Mouse (Mus musculus) megakaryocyte, embryonic 14.5 days (primary cell): Measurements from ENCODE around the gene Strip1. TPM values are rescaled to one million over a fixed set of nuclear protein-coding genes. Genes with fewer than 3 reads are reported as not detected.

Experiments used
- H3K27me3 ChIP-seq: replicated peaks from 2 replicates; pipeline ENCODE3; 2012; ENCODE audit warnings: inconsistent platforms
- H3K36me3 ChIP-seq: replicated peaks from 2 replicates; pipeline ENCODE3; 2012; ENCODE audit warnings: low read length, inconsistent platforms, mixed read lengths
- H3K4me1 ChIP-seq: 2 replicates; pipeline ENCODE4 v1.6.1; 2012; ENCODE audit warnings: inconsistent platforms
- H3K4me3 ChIP-seq: replicated peaks from 2 replicates; pipeline ENCODE3; 2012; ENCODE audit warnings: moderate library complexity, mild to moderate bottlenecking, inconsistent platforms
- H3K9me3 ChIP-seq: 2 replicates; pipeline ENCODE4 v1.6.1; 2012; ENCODE audit warnings: inconsistent platforms
- FLI1 ChIP-seq: IDR thresholded peaks from 2 replicates; pipeline ENCODE4 v1.6.1; 2012; ENCODE audit warnings: low read length, inconsistent platforms, mixed read lengths
- GATA1 ChIP-seq: IDR thresholded peaks from 3 replicates; pipeline ENCODE4 v1.6.1; 2012; ENCODE audit warnings: mixed read lengths, low read length, inconsistent platforms, borderline replicate concordance
- polyA plus RNA-seq: library from polyadenylated mRNA; stranded (reverse); fragments of >175 nt; gene quantifications from 2 replicates; pipeline ENCODE4 v1.2.3, GENCODE M21; 2012; ENCODE audit warnings: low replicate concordance; ENCODE audit not compliant: insufficient read depth

Gene Strip1
- polyA plus RNA-seq, 1 experiment = 13.3 TPM

DNA sequence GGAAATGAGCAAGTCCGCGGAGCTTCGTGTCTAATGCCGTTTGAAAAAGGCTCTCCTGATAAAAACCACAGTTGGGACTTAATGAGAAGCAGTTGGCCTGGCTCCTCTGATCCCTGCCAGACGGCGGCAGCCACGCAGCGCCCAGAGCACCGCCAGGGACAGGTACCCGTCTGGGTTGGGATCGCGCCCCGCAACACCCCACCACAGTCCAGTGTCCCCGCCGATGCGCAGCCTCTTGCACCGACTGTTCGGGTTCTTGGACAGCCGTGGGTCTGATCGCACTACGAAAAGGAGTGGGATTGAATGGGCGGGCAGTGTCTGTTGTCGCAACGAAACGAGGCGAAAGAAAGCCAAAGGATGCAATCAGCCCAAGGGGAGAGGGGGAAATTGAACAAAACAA lies 34.9 kb downstream of the Strip1 start:
- peaks cover 24% of the 10 kb centered on the region for H3K4me1 ChIP-seq
- H3K4me3 ChIP-seq = no peak overlapping the region
- H3K9me3 ChIP-seq = peaks cover 7% of the 10 kb centered on the region; the same call in 1 of the 2 replicates
- TF ChIP-seq FLI1 (no peak), GATA1 (no peak)
- H3K27me3 ChIP-seq = peaks cover 97% of the 10 kb centered on the region
- H3K36me3 ChIP-seq = no peaks in the 10 kb centered on the region

DNA sequence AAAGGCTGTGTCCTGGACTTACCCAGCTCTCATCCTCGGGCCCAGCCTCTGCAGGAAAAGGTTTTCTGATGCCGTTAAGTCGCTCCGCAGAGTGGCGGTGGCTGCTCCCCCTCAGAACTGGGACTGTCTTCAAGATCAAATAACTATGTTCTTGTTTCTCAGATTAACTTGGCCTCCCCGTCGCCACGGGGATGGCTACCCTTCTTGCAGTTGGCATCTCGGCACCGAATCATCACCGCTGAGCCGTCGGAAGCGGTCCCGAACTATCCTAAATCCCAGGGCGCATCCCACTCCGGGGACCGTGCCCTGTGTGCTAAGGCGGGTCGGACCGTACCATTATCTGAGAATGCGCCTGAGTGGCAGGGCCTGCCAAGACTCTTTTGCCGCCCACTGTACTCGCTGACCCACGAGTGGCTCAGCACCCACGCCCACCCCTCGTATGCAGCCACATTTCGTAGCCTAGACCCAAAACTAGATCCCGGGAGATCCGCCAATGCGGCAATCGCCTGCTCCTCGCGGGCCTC lies 35.5 kb downstream of the Strip1 start:
- Histone ChIP-seq H3K4me3 (no peak overlapping the region), H3K27me3 (peaks cover 97% of the 10 kb centered on the region), H3K4me1 (peaks cover 24% of the 10 kb centered on the region), H3K36me3 (no peaks in the 10 kb centered on the region), H3K9me3 (peaks cover 7% of the 10 kb centered on the region; the same call in 1 of the 2 replicates)
- no peak for TF ChIP-seq GATA1
- TF ChIP-seq FLI1 = no peak

DNA sequence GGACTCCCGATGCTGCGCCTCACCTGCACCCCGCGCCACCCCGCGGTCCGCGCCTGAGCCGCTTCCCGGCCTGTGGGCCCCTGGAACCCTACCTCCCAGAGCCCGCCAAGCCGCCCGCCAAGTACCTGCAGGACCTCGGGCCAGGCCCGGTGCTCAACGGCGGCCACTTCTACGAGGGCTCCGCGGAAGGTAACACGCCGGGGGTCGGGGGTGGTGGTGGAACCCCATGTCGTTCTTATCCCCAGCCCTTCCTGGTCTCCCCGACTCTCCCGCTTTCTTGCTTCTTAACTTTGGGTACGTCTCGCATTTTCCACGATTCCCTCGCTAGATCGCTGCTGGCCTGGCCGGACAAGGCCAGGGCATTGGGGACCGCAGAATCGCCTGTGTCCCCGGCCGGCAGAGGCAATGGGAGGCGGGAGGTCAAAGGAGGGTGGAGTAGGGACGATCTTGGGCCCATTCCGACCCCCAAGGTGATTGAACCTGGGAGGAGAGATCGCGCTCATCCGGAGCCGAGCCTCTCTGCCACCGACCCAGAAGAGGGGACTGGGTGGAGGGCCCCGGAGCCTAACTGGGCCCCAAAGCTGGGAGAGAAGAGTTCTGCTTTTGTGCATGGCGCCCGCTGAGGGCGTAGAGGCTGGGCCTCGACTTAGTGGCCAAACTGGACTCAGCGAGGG lies 36.1 kb downstream of the Strip1 start:
- Histone ChIP-seq H3K36me3 (no peaks in the 10 kb centered on the region), H3K27me3 (peaks cover 95% of the 10 kb centered on the region), H3K9me3 (peaks cover 7% of the 10 kb centered on the region; the same call in 1 of the 2 replicates), H3K4me1 (peaks cover 24% of the 10 kb centered on the region), H3K4me3 (no peak overlapping the region)
- TF ChIP-seq FLI1 = no peak
- TF ChIP-seq GATA1 = no peak

DNA sequence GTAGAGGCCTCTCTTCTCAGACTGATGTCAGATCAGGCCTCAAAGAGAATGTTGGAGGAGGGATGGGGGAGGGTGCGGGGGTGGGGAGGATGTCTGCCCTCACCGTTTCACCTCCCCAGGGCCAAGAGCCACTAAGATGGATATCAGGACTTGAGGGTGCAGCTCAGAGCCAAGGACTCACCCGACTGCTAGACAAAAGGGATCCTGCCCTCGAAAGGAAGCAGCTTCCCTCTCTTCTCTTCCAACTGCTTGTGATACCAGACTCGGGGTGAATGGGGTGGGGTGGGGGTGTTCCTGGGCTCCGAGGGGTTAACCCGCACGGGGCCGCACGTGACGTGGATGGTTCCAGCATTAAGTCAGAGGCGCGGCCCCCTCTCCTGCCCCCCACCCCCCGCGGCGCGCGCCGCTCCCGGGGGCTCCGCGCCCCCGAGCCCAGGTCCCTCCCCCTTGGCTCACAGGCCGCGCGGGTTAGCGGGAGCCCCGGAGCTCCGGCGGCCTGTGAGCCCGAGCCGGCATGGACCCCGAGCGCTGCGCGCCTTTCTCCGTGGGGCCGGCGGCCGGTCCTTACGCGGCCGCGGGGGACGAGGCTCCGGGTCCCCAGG lies 36.7 kb downstream of the Strip1 start, which contains the start of gene Alx3:
Gene Alx3 (plus strand): TSS at position 370 of the 602 bp plus-strand sequence.
- no peaks in the 10 kb centered on the region for H3K36me3 ChIP-seq
- H3K27me3 ChIP-seq = peaks cover 95% of the 10 kb centered on the region
- TF ChIP-seq GATA1 (no peak), FLI1 (no peak)
- H3K4me3 ChIP-seq = no peak within 1 kb of the TSS
- H3K9me3 ChIP-seq = peaks cover 7% of the 10 kb centered on the region; the same call in 1 of the 2 replicates
- H3K4me1 ChIP-seq = peaks cover 24% of the 10 kb centered on the region

DNA sequence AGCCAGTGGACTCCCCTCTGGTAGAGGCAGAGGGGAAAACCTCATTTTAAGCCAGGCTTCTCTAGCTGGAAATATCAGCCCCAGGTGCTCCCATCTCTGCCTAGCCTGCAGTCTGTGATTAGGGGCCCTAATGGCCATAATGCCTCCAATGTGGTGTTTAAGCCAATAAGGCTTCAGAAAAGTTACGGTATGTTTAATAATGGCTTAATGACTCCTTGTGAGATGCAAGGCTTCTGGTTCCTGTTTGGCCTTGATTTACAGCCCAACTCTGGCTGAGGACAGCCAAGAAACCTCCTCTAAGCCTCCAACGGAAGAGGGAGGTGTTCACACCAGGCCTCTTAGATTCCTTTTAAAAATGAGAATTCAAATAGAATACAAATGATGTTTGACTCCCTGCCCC lies 37.9 kb downstream of the Strip1 start:
- Histone ChIP-seq H3K27me3 (peaks cover 95% of the 10 kb centered on the region), H3K4me3 (no peak overlapping the region), H3K36me3 (no peaks in the 10 kb centered on the region), H3K4me1 (peaks cover 24% of the 10 kb centered on the region), H3K9me3 (peaks cover 7% of the 10 kb centered on the region; the same call in 1 of the 2 replicates)
- TF ChIP-seq GATA1 (no peak), FLI1 (no peak)

DNA sequence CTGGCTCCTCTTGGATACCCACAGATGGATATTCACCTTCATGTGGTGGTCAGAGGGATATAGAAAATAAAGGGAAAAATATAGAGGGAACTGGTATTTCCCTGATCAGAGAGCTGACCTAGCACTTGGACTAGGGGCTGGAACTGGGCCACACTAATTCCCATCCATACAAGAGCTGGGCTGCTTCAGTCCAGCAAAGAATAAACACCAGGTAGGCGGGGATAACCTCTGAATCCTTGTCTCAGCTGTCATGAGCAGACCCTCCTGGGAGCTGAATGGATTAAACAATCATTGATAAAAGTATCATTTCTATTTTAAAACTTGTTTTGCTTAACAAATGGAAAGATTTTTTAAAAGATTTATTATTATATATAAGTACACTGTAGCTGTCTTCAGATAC lies 39.9 kb downstream of the Strip1 start:
- Histone ChIP-seq H3K36me3 (no peaks in the 10 kb centered on the region), H3K4me1 (peaks cover 21% of the 10 kb centered on the region), H3K27me3 (peaks cover 95% of the 10 kb centered on the region), H3K9me3 (peaks cover 5% of the 10 kb centered on the region; the same call in 1 of the 2 replicates), H3K4me3 (no peak overlapping the region)
- TF ChIP-seq FLI1 = no peak
- TF ChIP-seq GATA1 = no peak

DNA sequence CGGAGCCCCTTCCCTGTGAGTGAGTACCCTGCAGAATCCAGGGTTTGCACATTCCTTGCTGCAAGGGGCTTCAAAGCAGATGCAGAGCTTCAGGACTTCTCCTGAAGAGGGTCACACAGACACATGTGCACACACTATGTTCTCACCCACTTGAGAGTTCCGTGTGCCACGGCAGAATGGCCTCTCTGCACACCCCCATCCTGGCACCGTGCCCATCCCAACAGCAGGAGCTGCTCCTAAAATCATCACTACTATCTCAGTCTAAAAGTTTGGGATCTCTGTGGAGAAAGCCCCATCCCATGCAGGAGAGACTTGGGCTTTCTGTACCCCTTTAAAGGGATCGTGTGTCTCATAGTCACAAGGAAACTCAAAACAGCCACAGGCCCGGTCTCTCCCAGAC lies 45.0 kb downstream of the Strip1 start:
- H3K9me3 ChIP-seq = no peaks in the 10 kb centered on the region
- H3K4me1 ChIP-seq = peaks cover 16% of the 10 kb centered on the region
- TF ChIP-seq GATA1 = no peak
- no peak for TF ChIP-seq FLI1
- H3K4me3 ChIP-seq = no peak overlapping the region
- no peaks in the 10 kb centered on the region for H3K36me3 ChIP-seq
- H3K27me3 ChIP-seq = peaks cover 97% of the 10 kb centered on the region

DNA sequence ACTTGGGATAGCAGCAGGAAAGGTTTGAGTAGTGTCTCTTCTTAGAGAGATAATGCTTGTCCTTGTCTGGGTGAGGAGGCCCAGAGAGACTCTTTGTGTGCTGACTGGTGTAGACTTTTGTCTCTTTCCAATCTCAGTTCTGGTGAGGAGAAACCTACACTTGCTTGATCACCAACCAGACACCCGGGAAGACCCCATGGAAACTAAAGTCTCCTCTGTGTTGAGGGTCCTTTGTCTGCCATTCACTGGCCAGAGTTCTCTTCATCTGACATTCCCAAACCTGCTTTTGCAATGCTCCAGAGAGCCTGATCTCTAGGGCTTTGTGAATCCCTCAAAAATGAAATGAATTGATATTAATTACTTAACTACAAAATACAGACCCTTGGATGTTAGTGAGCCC lies 47.6 kb downstream of the Strip1 start:
- H3K27me3 ChIP-seq = peaks cover 92% of the 10 kb centered on the region

DNA sequence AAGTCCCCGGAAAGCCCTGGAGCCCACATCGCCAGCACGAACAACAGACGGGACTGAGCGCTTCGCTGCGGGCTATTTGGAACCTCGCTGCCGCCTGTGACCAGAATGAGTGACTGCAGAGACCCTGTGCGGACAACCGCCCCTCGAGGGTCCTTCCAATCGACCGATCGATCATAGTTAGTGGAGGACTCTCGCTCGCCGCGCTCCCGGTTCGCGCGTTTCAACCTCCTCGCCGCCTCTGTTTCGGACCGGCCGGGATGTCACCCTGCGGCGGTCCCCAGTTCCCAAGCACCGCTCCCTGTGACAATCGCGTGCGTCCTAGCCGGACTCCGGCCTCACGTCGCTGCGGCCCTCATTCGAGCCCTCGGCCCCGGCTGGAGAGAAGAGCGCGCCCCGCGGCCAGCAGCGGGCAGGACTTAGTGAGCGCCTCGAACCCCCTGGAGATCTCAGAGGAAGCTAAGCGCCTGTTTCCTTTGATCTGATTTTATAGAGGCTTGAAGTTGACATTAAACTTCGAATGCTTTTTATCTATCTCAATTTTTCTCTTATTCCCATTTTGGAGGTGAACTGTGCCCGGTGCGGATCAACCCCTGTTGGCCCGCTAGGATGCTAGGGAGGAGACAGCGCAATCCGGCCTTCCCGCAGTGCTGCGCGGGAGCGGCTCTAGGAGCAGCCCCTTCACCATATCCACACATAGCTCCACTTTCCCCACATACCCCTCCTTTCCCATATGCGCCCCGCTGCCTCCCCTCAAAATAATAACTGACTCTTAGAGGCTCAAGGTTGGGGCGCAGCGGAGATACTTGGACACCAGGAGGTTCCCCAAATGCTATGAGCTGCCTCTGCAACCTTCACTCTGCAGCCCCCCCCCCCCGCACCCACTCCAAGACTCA lies 48.4 kb downstream of the Strip1 start:
- H3K36me3 ChIP-seq = no peaks in the 10 kb centered on the region
- H3K27me3 ChIP-seq = peaks cover 91% of the 10 kb centered on the region
- H3K9me3 ChIP-seq = no peaks in the 10 kb centered on the region
- TF ChIP-seq FLI1 (no peak), GATA1 (no peak)
- H3K4me1 ChIP-seq = peaks cover 31% of the 10 kb centered on the region
- H3K4me3 ChIP-seq = peak overlapping the region; percentile 88

More for the DNA sequence above, 47.6 kb downstream of the Strip1 start:
- H3K36me3 ChIP-seq = no peaks in the 10 kb centered on the region
- H3K4me3 ChIP-seq = no peak overlapping the region
- H3K4me1 ChIP-seq = peaks cover 23% of the 10 kb centered on the region
- H3K9me3 ChIP-seq = no peaks in the 10 kb centered on the region
- TF ChIP-seq FLI1 (no peak), GATA1 (no peak)
